Mouse (Mus musculus): Measurements from ENCODE around the gene Gm20906. TPM values are rescaled to one million over a fixed set of nuclear protein-coding genes. Genes with fewer than 3 reads are reported as not detected.
"Not testable (repeated sequence)": the region's sequence is repeated elsewhere in the genome, so short reads cannot be mapped to it uniquely, and the experiment has no call there.

The Gm20906 gene
- polyA plus RNA-seq (2012): not detected in 2 replicates

GRCm38 (mm10) chrY:87550666-87551065 lies at the start of gene Gm20906:
Gm20906 (plus strand) TSS chrY:87550966.
- TF ChIP-seq GATA1 (IDR thresholded peaks at IDR 0.05; ENCODE audit: low read length): not testable (repeated sequence)
